8 mouse cellular contexts compared by ENCODE assay signal in genomic region chr2:168205265-168205664, GRCm38 (mm10). TPM values are rescaled to one million over a fixed set of nuclear protein-coding genes. Genes with fewer than 3 reads are reported as not detected.
DNase-seq lines count a peak whose midpoint lies in the region; ATAC-seq and TF ChIP-seq lines count a peak whose summit lies in the region.

No protein-coding gene starts in this region.

- H3K27me3 ChIP-seq in E14TG2a.4 (ENCODE audit: insufficient read depth, low read length) = no peaks in the 10 kb centered on the region
- H3K27me3 ChIP-seq in forebrain, embryonic 12.5 days = no peaks in the 10 kb centered on the region
- H3K27me3 ChIP-seq in heart, postnatal 0 days (ENCODE audit: control insufficient read depth, insufficient read depth, low read length) = no peaks in the 10 kb centered on the region
- no peaks in the 10 kb centered on the region for H3K27me3 ChIP-seq in liver, embryonic 16.5 days (ENCODE audit: control insufficient read depth, insufficient read depth, low read depth, low read length)
- H3K27me3 ChIP-seq in neural tube, embryonic 13.5 days = no peaks in the 10 kb centered on the region
- no peaks in the 10 kb centered on the region for H3K27me3 ChIP-seq in testis, adult 2 months (ENCODE audit: control insufficient read depth, insufficient read depth, low read length)

- peak; percentile 96 for TF ChIP-seq CTCF in E14TG2a.4 (conservative IDR thresholded peaks at IDR 0.05; ENCODE audit: low read length)
- TF ChIP-seq CTCF in heart, postnatal 0 days (IDR thresholded peaks at IDR 0.05; ENCODE audit: low read depth) = peak; percentile 97
- TF ChIP-seq CTCF in testis, adult 2 months (IDR thresholded peaks at IDR 0.05; ENCODE audit: control insufficient read depth, insufficient read depth, insufficient replicate concordance, low read depth, low read length) = peak; percentile 76; the same call in 1 of the 2 replicates

- no peak for TF ChIP-seq POLR2A in testis, adult 2 months (IDR thresholded peaks at IDR 0.05; ENCODE audit: control insufficient read depth, low read depth, low read length)

- TF ChIP-seq EP300 in heart, postnatal 0 days (IDR thresholded peaks at IDR 0.05; ENCODE audit: low read depth) = peak; percentile 59

- peak; percentile 92 for DNase-seq in c-Kit-positive CD71-positive TER-119-positive erythroid progenitor cells, embryonic 14.5 days (ENCODE audit: low spot score)
- DNase-seq in heart, postnatal 0 days (ENCODE audit: low spot score) = peak; percentile 96
- DNase-seq in kidney, postnatal 4 days = peak; percentile 94 to 96

- peak; percentile 31; the same call in 1 of the 2 replicates for ATAC-seq in forebrain, embryonic 12.5 days (ENCODE audit: low FRiP score)
- peak; percentile 51 for ATAC-seq in heart, postnatal 0 days (ENCODE audit: insufficient read depth, low read depth)
- peak; percentile 59 for ATAC-seq in liver, embryonic 16.5 days (ENCODE audit: low read depth)
- peak; percentile 25; the same call in 1 of the 2 replicates for ATAC-seq in neural tube, embryonic 13.5 days (ENCODE audit: low read depth)

- H3K4me2 ChIP-seq in forebrain, embryonic 12.5 days = peak overlapping the region; percentile 75
- peak overlapping the region; percentile 85 for H3K4me2 ChIP-seq in heart, postnatal 0 days (ENCODE audit: low read depth, low read length)
- H3K4me2 ChIP-seq in liver, embryonic 16.5 days (ENCODE audit: low read depth, low read length) = peak overlapping the region; percentile 90
- peak overlapping the region; percentile 73 for H3K4me2 ChIP-seq in neural tube, embryonic 13.5 days

- H3K36me3 ChIP-seq in E14TG2a.4 (ENCODE audit: insufficient read depth, low read length) = peaks cover 72% of the 10 kb centered on the region
- peaks cover 40% of the 10 kb centered on the region for H3K36me3 ChIP-seq in forebrain, embryonic 12.5 days (replicated peaks)
- H3K36me3 ChIP-seq in heart, postnatal 0 days (replicated peaks; ENCODE audit: control insufficient read depth, insufficient read depth, low read length) = peaks cover 18% of the 10 kb centered on the region
- peaks cover 10% of the 10 kb centered on the region for H3K36me3 ChIP-seq in liver, embryonic 16.5 days (ENCODE audit: control insufficient read depth, insufficient read depth)
- peaks cover 35% of the 10 kb centered on the region for H3K36me3 ChIP-seq in neural tube, embryonic 13.5 days
- no peaks in the 10 kb centered on the region; the same call in none of the 2 replicates for H3K36me3 ChIP-seq in testis, adult 2 months (ENCODE audit: control insufficient read depth, insufficient read depth, low read length)

- no peaks in the 10 kb centered on the region for H3K9me3 ChIP-seq in E14TG2a.4 (ENCODE audit: low read length)
- no peaks in the 10 kb centered on the region for H3K9me3 ChIP-seq in forebrain, embryonic 12.5 days
- H3K9me3 ChIP-seq in heart, postnatal 0 days (replicated peaks; ENCODE audit: control insufficient read depth, low read length) = no peaks in the 10 kb centered on the region
- H3K9me3 ChIP-seq in liver, embryonic 16.5 days (replicated peaks; ENCODE audit: control insufficient read depth, low read length) = no peaks in the 10 kb centered on the region
- no peaks in the 10 kb centered on the region for H3K9me3 ChIP-seq in neural tube, embryonic 13.5 days

- peaks cover 60% of the 10 kb centered on the region for H3K4me1 ChIP-seq in E14TG2a.4 (replicated peaks; ENCODE audit: low read depth, low read length)
- peaks cover 30% of the 10 kb centered on the region for H3K4me1 ChIP-seq in forebrain, embryonic 12.5 days
- H3K4me1 ChIP-seq in heart, postnatal 0 days (ENCODE audit: control insufficient read depth, insufficient read depth) = peaks cover 25% of the 10 kb centered on the region
- H3K4me1 ChIP-seq in liver, embryonic 16.5 days (ENCODE audit: control insufficient read depth, low read depth, low read length) = peaks cover 37% of the 10 kb centered on the region
- peaks cover 50% of the 10 kb centered on the region for H3K4me1 ChIP-seq in neural tube, embryonic 13.5 days (replicated peaks)
- peaks cover 4% of the 10 kb centered on the region for H3K4me1 ChIP-seq in testis, adult 2 months (ENCODE audit: control insufficient read depth, insufficient read depth, low read length)

- H3K4me3 ChIP-seq in E14TG2a.4 (replicated peaks; ENCODE audit: low read length) = peak overlapping the region; percentile 89
- H3K4me3 ChIP-seq in forebrain, embryonic 12.5 days (replicated peaks) = peak overlapping the region; percentile 99
- peak overlapping the region; percentile 92 for H3K4me3 ChIP-seq in heart, postnatal 0 days (ENCODE audit: low read depth, low read length)
- H3K4me3 ChIP-seq in liver, embryonic 16.5 days (ENCODE audit: low read depth, low read length) = peak overlapping the region; percentile 92
- H3K4me3 ChIP-seq in neural tube, embryonic 13.5 days = peak overlapping the region; percentile 86
- H3K4me3 ChIP-seq in testis, adult 2 months (ENCODE audit: control insufficient read depth, low read depth, low read length) = peak overlapping the region; percentile 88

- peak overlapping the region; percentile 100 for H3K9ac ChIP-seq in forebrain, embryonic 12.5 days
- peak overlapping the region; percentile 99 for H3K9ac ChIP-seq in heart, postnatal 0 days (replicated peaks; ENCODE audit: low read depth, low read length)
- H3K9ac ChIP-seq in liver, embryonic 16.5 days (ENCODE audit: low read depth, low read length) = peak overlapping the region; percentile 98
- peak overlapping the region; percentile 100 for H3K9ac ChIP-seq in neural tube, embryonic 13.5 days

- 5% methylated on average over 6 of the region's 6 CpGs for WGBS in forebrain, embryonic 12.5 days
- whole genome bisulfite sequencing in heart, postnatal 0 days = 6% methylated on average over 6 of the region's 6 CpGs
- 3% methylated on average over 6 of the region's 6 CpGs for WGBS in liver, embryonic 16.5 days (ENCODE audit: insufficient replicate concordance)
- WGBS in neural tube, embryonic 13.5 days = 7% methylated on average over 6 of the region's 6 CpGs

- H3K27ac ChIP-seq in forebrain, embryonic 12.5 days = peak overlapping the region; percentile 99
- peak overlapping the region; percentile 98 for H3K27ac ChIP-seq in heart, postnatal 0 days (ENCODE audit: low read depth)
- H3K27ac ChIP-seq in liver, embryonic 16.5 days (ENCODE audit: low read length) = peak overlapping the region; percentile 95
- peak overlapping the region; percentile 99; the same call in 1 of the 2 replicates for H3K27ac ChIP-seq in neural tube, embryonic 13.5 days (replicated peaks)
- H3K27ac ChIP-seq in testis, adult 2 months (ENCODE audit: control insufficient read depth, insufficient read depth, low read depth, low read length) = peak overlapping the region; percentile 14; the same call in 1 of the 2 replicates

RNA-seq across cellular contexts. Expression of gene Adnp, which starts 1.6 kb away (rescaled TPM):
- 3.5 and 10.8 TPM in 2 replicates for polyA plus RNA-seq in forebrain, embryonic 12.5 days (2016; fragmentation: Nextera tagmentation; extraction: Ambion mirVana)
- total RNA-seq in heart, postnatal 0 days (2014; rRNA removed; ENCODE audit: low replicate concordance) = 11.2 and 28.2 TPM in 2 replicates
- 1.4 and 2.4 TPM in 2 replicates for polyA plus RNA-seq in heart, postnatal 0 days (2015; fragmentation: Nextera tagmentation; extraction: Ambion mirVana)
- 0.18 and 0.27 TPM in 2 replicates for polyA plus RNA-seq in liver, embryonic 16.5 days (2015; fragmentation: Nextera tagmentation; extraction: Ambion mirVana)
- polyA plus RNA-seq in neural tube, embryonic 13.5 days (2015; fragmentation: Nextera tagmentation; extraction: Ambion mirVana) = 3.1 and 5.9 TPM in 2 replicates
- 23.8 and 26.7 TPM in 2 replicates for polyA plus RNA-seq in testis, adult 2 months (2012; rRNA removed)

RNA-seq across cellular contexts. Expression of gene Gm20716, which starts 24.9 kb away (rescaled TPM):
- polyA plus RNA-seq in forebrain, embryonic 12.5 days (2016; fragmentation: Nextera tagmentation; extraction: Ambion mirVana) = 24.6 and 25.7 TPM in 2 replicates
- total RNA-seq in heart, postnatal 0 days (2014; rRNA removed; ENCODE audit: low replicate concordance) = 14.2 and 19.2 TPM in 2 replicates
- polyA plus RNA-seq in heart, postnatal 0 days (2015; fragmentation: Nextera tagmentation; extraction: Ambion mirVana) = 7.5 and 9.2 TPM in 2 replicates
- polyA plus RNA-seq in liver, embryonic 16.5 days (2015; fragmentation: Nextera tagmentation; extraction: Ambion mirVana) = 3.8 and 4.0 TPM in 2 replicates
- polyA plus RNA-seq in neural tube, embryonic 13.5 days (2015; fragmentation: Nextera tagmentation; extraction: Ambion mirVana) = 21.7 and 25.0 TPM in 2 replicates
- polyA plus RNA-seq in testis, adult 2 months (2012; rRNA removed) = 14.0 and 20.7 TPM in 2 replicates

RNA-seq across cellular contexts. Expression of gene Dpm1, which starts 25.1 kb away (rescaled TPM):
- polyA plus RNA-seq in forebrain, embryonic 12.5 days (2016; fragmentation: Nextera tagmentation; extraction: Ambion mirVana) = 79.3 and 88.0 TPM in 2 replicates
- total RNA-seq in heart, postnatal 0 days (2014; rRNA removed; ENCODE audit: low replicate concordance) = 108 and 163 TPM in 2 replicates
- 141 and 151 TPM in 2 replicates for polyA plus RNA-seq in heart, postnatal 0 days (2015; fragmentation: Nextera tagmentation; extraction: Ambion mirVana)
- 66.0 and 79.3 TPM in 2 replicates for polyA plus RNA-seq in liver, embryonic 16.5 days (2015; fragmentation: Nextera tagmentation; extraction: Ambion mirVana)
- polyA plus RNA-seq in neural tube, embryonic 13.5 days (2015; fragmentation: Nextera tagmentation; extraction: Ambion mirVana) = 66.2 and 75.9 TPM in 2 replicates
- 30.2 and 35.8 TPM in 2 replicates for polyA plus RNA-seq in testis, adult 2 months (2012; rRNA removed)

RNA-seq across cellular contexts. Expression of gene Mocs3, which starts 25.2 kb away (rescaled TPM):
- 9.4 and 9.6 TPM in 2 replicates for polyA plus RNA-seq in forebrain, embryonic 12.5 days (2016; fragmentation: Nextera tagmentation; extraction: Ambion mirVana)
- 6.0 and 22.2 TPM in 2 replicates for total RNA-seq in heart, postnatal 0 days (2014; rRNA removed; ENCODE audit: low replicate concordance)
- 3.8 and 4.7 TPM in 2 replicates for polyA plus RNA-seq in heart, postnatal 0 days (2015; fragmentation: Nextera tagmentation; extraction: Ambion mirVana)
- 2.4 and 2.7 TPM in 2 replicates for polyA plus RNA-seq in liver, embryonic 16.5 days (2015; fragmentation: Nextera tagmentation; extraction: Ambion mirVana)
- polyA plus RNA-seq in neural tube, embryonic 13.5 days (2015; fragmentation: Nextera tagmentation; extraction: Ambion mirVana) = 8.2 and 8.7 TPM in 2 replicates
- polyA plus RNA-seq in testis, adult 2 months (2012; rRNA removed) = 33.8 and 41.3 TPM in 2 replicates

Comparison
In these comparisons a context has a peak if more than half of its experiments do, and no peak if none do; other contexts are left out.
1. Peak in every context shown above with its lines: DNase-seq, ATAC-seq, H3K4me3 ChIP-seq and H3K27ac ChIP-seq.
2. H3K27ac ChIP-seq: peak in every context shown above with its lines; median percentile 99 in forebrain, embryonic 12.5 days; 99 in neural tube, embryonic 13.5 days; 98 in heart, postnatal 0 days; 95 in liver, embryonic 16.5 days; 14 in testis, adult 2 months.